Mouse (Mus musculus): ENCODE results near the gene Bach2. TPM values are rescaled to one million over a fixed set of nuclear protein-coding genes. Genes with fewer than 3 reads are reported as not detected.
A peak's percentile ranks its signal among the peaks of the same experiment; 100 is the strongest.

Bach2 gene
- total RNA-seq (2021), result 1 to 10 TPM; 4.2 to 6.2 TPM
- long read RNA-seq, experiment 1, partial matches to known transcripts, result 0 of 7 reads
- long read RNA-seq, experiment 1, other reads (novel, unspliced or antisense), result 7 of 7 reads
- long read RNA-seq, experiment 2, partial matches to known transcripts, result 0 of 1 reads
- long read RNA-seq, experiment 2, other reads (novel, unspliced or antisense), result 1 of 1 reads

DNA sequence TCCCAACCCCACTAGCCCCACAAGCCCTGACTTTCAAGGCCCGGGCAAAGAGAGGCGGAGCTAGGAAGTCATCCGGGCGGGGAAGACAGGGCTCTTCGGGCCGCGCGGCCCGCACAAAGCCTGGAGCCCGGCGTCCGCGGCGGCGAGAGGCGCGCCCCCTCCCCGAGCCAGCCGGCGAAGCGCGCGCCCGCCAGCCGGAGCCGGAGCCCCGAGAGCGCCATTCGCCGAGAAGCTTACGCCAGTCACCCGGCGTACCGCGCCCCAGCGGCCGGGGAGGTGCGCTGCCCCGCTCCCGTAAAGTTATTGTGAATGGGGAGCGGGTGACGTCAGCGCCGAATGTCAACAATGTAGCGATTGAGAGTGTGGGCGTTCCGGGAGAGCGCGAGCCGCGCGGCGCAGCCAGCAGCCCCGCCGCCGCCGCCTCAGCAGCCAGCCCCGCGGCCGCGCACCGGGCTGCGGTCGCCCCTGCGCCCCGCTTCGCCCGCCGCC lies at the start of gene Bach2:
TSS of gene Bach2 (plus strand) at position 439 of the 489 bp plus-strand sequence.
- peak; percentile 92 to 93 for DNase-seq

GRCm38 (mm10) chr4:32189416-32190036 lies 49.1 kb upstream of the Bach2 start:
- DNase-seq, result no peak

DNA sequence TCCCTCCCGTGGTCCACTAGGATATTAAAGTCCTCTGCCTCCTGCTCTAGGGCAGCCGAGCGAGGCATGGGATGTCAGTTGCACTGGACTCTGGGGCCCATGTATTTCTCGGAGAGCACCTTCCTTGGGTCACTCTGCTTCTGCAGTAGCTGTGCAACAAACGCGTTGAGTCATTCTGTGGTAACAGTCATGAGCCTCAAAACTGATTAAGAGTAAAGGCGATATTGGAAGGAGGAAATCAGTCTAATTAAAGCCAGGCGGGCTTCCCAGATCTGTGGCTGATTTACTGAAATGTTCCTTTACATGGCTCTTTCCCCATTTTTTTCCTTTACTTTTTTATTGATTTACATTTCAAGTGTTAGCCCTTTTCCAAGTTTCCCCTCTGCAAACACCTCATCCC lies 48.1 kb upstream of the Bach2 start:
- no peak for DNase-seq

GRCm38 (mm10) chr4:32195945-32196921 lies 42.4 kb upstream of the Bach2 start:
- DNase-seq, result peak; percentile 81 to 84

DNA sequence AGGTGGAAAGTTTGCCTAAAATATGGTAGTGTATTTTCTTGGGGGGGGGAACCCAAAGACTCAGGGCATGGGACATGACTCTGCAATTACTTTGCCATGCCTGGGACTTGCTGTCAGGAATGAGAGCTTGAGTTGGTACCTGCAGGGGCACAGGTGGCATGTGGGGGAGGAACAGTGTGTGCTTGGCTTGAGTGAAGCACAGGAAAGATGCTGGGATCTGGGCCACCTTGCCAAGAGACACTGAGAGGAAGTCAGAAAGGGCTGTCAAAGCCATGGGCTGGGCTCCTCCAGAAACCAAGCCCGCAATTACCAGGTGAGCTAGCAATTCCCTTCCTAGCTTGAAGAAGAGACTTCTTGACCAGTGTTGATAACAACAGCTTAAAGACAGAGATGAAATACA lies 40.6 kb upstream of the Bach2 start:
- DNase-seq, result no peak

DNA sequence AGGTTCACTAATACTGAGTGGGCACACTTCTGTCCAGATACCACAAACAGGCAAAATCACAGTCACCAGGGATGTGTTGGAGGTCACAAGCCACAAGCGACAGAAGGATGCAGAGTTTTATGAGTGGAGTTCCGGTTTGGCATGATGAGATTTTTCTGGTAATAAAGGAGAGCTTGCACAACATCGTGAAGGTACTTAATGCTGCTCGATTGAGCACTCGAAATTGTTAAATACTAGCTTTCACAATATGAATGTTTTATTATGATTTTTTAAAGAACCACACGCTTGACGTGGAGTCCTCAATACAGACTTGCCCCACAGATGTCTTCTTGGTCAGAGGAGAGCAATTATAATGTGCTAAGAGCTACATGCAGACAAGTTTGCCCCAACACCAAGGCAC lies 40.0 kb upstream of the Bach2 start:
- no peak for DNase-seq

DNA sequence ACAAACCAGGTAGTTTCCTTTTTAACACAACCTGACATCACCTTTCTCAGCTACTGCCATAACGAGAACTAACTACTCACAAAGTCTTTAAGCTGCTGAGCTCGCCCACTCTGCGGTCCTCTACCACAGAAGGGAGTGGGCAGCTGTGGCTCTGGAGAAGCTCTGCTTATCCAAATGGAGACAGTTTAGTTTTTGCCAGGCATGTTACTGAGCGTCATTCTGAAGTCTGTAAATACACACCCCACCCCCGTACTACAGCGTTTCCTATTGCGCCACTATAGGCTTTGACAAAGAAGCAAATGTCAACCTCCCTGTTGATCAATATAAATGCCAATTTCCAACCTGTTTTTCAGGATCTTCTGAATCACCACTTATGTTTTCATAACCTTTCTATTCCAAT lies 39.4 kb upstream of the Bach2 start:
- DNase-seq, result no peak

DNA sequence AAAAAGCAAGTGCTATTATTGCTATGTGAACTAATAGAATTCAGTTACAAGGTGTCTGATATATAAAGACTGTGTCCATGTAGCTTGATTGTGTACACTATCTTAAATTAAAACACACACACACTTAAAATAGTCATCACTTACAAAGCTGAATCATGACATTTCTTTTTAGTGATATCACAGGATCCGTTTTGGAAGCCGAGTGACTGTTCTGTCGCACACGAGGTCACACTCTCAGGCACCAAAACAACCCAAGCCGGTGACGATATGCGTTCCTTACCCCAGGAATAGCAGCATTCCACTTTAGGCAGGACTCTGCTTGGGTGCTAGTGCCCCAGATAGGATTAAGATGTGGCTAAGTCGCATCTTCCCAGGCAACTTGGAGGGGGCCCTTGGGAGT lies 37.5 kb upstream of the Bach2 start:
- peak; percentile 48 to 65 for DNase-seq

DNA sequence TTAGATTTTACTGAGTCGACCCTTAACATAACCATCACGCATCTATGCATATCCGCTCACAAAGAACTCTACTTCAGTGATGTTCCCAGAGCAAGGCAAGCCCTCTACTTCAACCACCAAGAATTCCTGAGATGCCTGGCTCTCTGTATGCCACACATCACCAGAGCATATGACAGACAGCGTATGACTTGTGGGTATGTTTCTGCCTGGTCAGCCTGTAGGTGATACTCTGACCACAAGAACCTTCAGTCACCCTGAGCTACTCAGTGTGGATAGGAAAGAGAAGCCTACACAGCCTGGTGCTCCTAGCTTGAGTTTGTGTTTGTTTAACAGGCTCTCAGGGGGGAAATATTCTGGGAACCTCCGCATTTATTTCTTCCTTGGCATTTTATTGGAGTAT lies 36.2 kb upstream of the Bach2 start:
- no peak for DNase-seq

DNA sequence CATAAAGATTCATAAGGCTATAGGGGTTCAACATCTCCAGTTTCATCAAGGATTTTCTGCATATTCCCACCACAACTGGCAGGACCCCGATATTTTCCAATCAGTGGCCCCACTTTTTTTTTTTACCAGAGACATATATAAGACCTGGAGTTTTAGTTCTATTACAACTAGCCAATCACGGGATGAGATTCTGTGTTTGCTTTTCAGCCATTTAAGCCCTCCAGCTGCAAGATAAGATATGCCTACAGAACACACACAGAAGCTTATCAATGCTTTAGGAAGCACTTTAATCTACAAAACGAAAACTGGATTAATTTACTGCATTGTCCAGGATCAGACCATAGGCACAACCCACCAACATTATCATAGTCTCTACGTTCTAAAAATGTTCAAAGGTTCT lies 33.8 kb upstream of the Bach2 start:
- DNase-seq, result no peak

GRCm38 (mm10) chr4:32205825-32206224 lies 32.8 kb upstream of the Bach2 start:
- DNase-seq, result no peak

DNA sequence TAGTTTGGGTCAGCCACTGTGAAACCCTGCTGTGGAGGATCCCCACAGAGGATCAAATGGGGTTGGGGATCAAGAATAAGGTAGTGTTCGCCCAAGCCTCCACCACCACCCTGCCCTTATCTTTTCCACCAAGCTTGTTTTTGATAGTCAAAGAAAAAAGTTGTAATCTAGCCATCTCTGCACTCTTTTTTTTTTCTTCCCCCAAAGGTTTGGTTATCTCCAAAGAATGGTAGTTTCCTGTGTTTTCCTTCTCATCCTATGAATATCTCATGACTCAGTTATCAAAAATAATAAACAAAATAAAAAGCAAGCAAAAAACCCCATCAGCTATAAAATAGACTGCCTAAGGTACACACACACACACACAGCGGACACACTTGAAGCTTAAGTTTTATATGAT lies 28.6 kb upstream of the Bach2 start:
- no peak for DNase-seq

- DNase-seq, result no peak
Observed at GRCm38 (mm10) chr4:32210424-32211184, 28.0 kb upstream of the Bach2 start.

- no peak for DNase-seq
Observed at GRCm38 (mm10) chr4:32212593-32212992, 26.0 kb upstream of the Bach2 start.

DNA sequence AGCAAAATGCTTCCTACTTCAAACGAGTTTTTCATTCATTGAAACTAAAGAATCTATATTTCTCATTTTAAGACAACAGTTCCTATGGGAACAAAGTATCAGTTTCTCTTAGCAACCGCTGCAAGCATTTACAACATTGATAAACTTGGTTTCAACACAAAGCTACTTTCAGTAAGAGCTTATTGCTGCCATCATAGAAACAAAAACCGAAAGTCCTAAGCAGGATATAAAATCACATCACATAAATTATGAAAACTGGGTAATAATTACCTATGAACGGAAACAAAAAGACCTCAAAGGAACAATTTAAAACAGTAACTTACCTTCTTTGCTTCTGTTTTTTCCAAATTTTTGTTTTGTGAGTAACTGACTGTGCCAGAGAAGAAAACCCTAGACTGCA lies 22.1 kb upstream of the Bach2 start:
- no peak for DNase-seq

DNA sequence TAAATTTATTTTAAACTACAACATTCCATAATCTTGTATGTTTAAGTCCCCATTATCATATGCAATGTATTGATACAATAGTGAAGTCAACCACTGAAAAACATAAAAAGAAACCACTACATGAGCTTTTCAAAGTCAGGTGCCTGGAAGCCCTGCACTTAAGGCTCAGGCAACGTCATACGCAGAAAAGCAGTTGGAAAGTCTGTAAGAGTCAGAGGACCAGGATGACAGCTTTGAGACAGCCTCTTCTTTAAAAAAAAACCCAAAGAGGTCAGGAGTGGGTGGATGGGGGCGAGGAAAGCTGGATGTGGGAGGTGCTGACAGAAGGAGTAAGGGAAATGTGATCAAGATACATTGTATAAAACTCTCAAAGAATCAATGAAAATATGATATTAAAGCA lies 21.6 kb upstream of the Bach2 start:
- no peak for DNase-seq

DNA sequence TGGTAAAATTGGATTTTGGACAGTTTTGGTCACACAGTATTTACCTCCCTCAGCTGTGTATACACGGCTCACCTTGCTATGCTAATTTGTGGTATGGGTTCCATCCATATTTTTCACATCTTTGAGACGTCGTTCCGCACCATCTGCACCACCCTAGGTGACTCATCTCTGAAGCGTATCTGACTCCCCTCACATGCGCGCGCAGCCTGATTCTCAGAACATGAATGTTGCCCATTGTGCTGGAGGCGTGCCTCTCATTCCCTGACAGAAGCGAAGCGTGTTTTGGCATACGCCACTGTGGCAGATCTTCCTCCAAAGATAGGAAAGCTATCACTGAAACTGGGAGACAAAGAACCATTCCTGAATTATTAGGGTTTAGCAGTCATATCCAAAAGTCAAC lies 21.0 kb upstream of the Bach2 start:
- no peak for DNase-seq

GRCm38 (mm10) chr4:32218371-32218770 lies 20.2 kb upstream of the Bach2 start:
- no peak for DNase-seq

GRCm38 (mm10) chr4:32219428-32220128 lies 19.0 kb upstream of the Bach2 start:
- no peak for DNase-seq

- DNase-seq, result no peak
Observed at GRCm38 (mm10) chr4:32220129-32220491, 18.5 kb upstream of the Bach2 start.

GRCm38 (mm10) chr4:32220961-32221360 lies 17.6 kb upstream of the Bach2 start:
- no peak for DNase-seq

- no peak for DNase-seq
Observed at GRCm38 (mm10) chr4:32223563-32223962, 15.0 kb upstream of the Bach2 start.

Data from heart, adult 18-20 months (tissue).